Mouse (Mus musculus) neural tube, embryonic 12.5 days (tissue): ENCODE results near the gene Nos1ap. TPM values are rescaled to one million over a fixed set of nuclear protein-coding genes. Genes with fewer than 3 reads are reported as not detected.

Experiments
- ATAC-seq: fragments of 200-750 bp; cut with Nextera tagmentation; 2 replicates; pipeline ENCODE4 v1.8.0; 2017; ENCODE audit warnings: low read depth, mild to moderate bottlenecking, moderate TSS enrichment, moderate library complexity; ENCODE audit not compliant: low FRiP score
- H3K27ac ChIP-seq: fragments of 300-500 bp; sonication (generic); 2 replicates; pipeline ENCODE4 v1.5.1; 2016
- H3K27me3 ChIP-seq: fragments of 300-500 bp; sonication (generic); replicated peaks from 2 replicates; pipeline ENCODE4 v1.6.1; 2016; ENCODE audit warnings: mild to moderate bottlenecking
- H3K36me3 ChIP-seq: fragments of 300-500 bp; sonication (generic); 2 replicates; pipeline ENCODE4 v1.6.1; 2016; ENCODE audit warnings: mild to moderate bottlenecking
- H3K4me1 ChIP-seq: fragments of 300-500 bp; sonication (generic); 2 replicates; pipeline ENCODE4 v1.6.1; 2016
- H3K4me2 ChIP-seq: fragments of 300-500 bp; sonication (generic); replicated peaks from 2 replicates; pipeline ENCODE4 v1.6.1; 2016; ENCODE audit warnings: mild to moderate bottlenecking
- H3K4me3 ChIP-seq: fragments of 300-500 bp; sonication (generic); 2 replicates; pipeline ENCODE4 v1.5.1; 2016
- H3K9ac ChIP-seq: fragments of 300-500 bp; sonication (generic); 2 replicates; pipeline ENCODE4 v1.6.1; 2016; ENCODE audit warnings: mild to moderate bottlenecking
- H3K9me3 ChIP-seq: fragments of 300-500 bp; sonication (generic); 2 replicates; pipeline ENCODE4 v1.6.1; 2016; ENCODE audit warnings: mild to moderate bottlenecking
- WGBS: fragments of 180-500 bp; shearing (Covaris S2); methylation state at CpG from one replicate; pipeline ENCODE4 v1.1.7; 2016; 5-methylcytosine and 5-hydroxymethylcytosine counted together
- polyA plus RNA-seq: library from polyadenylated mRNA; unstranded; fragments of >200 nt; fragmentation: Nextera tagmentation; extraction: Ambion mirVana; gene quantifications from 2 replicates; pipeline ENCODE4 v1.2.1, GENCODE M21; 2016

The Nos1ap gene
- polyA plus RNA-seq, 1 experiment from 2014 or later: 19.7 TPM

GRCm38 (mm10) chr1:170353335-170353734, 236.3 kb downstream of the Nos1ap start:
- Histone ChIP-seq H3K4me3 (no peak overlapping the region), H3K4me1 (no peaks in the 10 kb centered on the region), H3K9ac (no peak overlapping the region), H3K9me3 (no peaks in the 10 kb centered on the region), H3K4me2 (no peak overlapping the region), H3K27me3 (no peaks in the 10 kb centered on the region), H3K36me3 (no peaks in the 10 kb centered on the region), H3K27ac (no peak overlapping the region)
- WGBS: 80% methylated on average over 3 of the region's 3 CpGs
- ATAC-seq: no peak

GRCm38 (mm10) chr1:170351080-170351479, 238.6 kb downstream of the Nos1ap start:
- H3K9ac ChIP-seq: no peak overlapping the region
- no peak overlapping the region for H3K27ac ChIP-seq
- H3K4me3 ChIP-seq: no peak overlapping the region
- no peaks in the 10 kb centered on the region for H3K36me3 ChIP-seq
- no peaks in the 10 kb centered on the region for H3K27me3 ChIP-seq
- no peak overlapping the region for H3K4me2 ChIP-seq
- ATAC-seq: no peak
- H3K9me3 ChIP-seq: no peaks in the 10 kb centered on the region
- no peaks in the 10 kb centered on the region for H3K4me1 ChIP-seq

- Histone ChIP-seq H3K27ac (no peak overlapping the region), H3K4me1 (no peaks in the 10 kb centered on the region), H3K4me2 (no peak overlapping the region), H3K4me3 (no peak overlapping the region), H3K36me3 (no peaks in the 10 kb centered on the region), H3K9ac (no peak overlapping the region), H3K27me3 (no peaks in the 10 kb centered on the region), H3K9me3 (no peaks in the 10 kb centered on the region)
- ATAC-seq: no peak
- 81% methylated on average over 3 of the region's 3 CpGs for WGBS
These were observed 243.4 kb downstream of the Nos1ap start for GRCm38 (mm10) chr1:170346266-170346665.

- no peaks in the 10 kb centered on the region for H3K4me1 ChIP-seq
- H3K36me3 ChIP-seq: no peaks in the 10 kb centered on the region
- WGBS: 99% methylated on average over 4 of the region's 4 CpGs
- no peaks in the 10 kb centered on the region for H3K27me3 ChIP-seq
- no peak for ATAC-seq
- no peak overlapping the region for H3K4me3 ChIP-seq
- H3K4me2 ChIP-seq: no peak overlapping the region
- no peak overlapping the region for H3K9ac ChIP-seq
- H3K9me3 ChIP-seq: no peaks in the 10 kb centered on the region
- no peak overlapping the region for H3K27ac ChIP-seq
These were observed 245.8 kb downstream of the Nos1ap start for GRCm38 (mm10) chr1:170343906-170344305.

GRCm38 (mm10) chr1:170343081-170343480, 246.6 kb downstream of the Nos1ap start:
- Histone ChIP-seq H3K36me3 (no peaks in the 10 kb centered on the region; the same call in 1 of the 2 replicates), H3K9me3 (no peaks in the 10 kb centered on the region), H3K27me3 (no peaks in the 10 kb centered on the region), H3K9ac (no peak overlapping the region), H3K4me1 (no peaks in the 10 kb centered on the region), H3K4me2 (no peak overlapping the region), H3K4me3 (no peak overlapping the region), H3K27ac (no peak overlapping the region)
- ATAC-seq: no peak
- WGBS: 81% methylated on average over 8 of the region's 8 CpGs

- Histone ChIP-seq H3K4me3 (no peak overlapping the region), H3K4me2 (no peak overlapping the region), H3K9ac (no peak overlapping the region), H3K9me3 (no peaks in the 10 kb centered on the region), H3K27me3 (no peaks in the 10 kb centered on the region), H3K36me3 (no peaks in the 10 kb centered on the region; the same call in 1 of the 2 replicates), H3K27ac (no peak overlapping the region), H3K4me1 (no peaks in the 10 kb centered on the region)
- WGBS: 90% methylated on average over 3 of the region's 3 CpGs
- no peak for ATAC-seq
These were observed 249.7 kb downstream of the Nos1ap start for GRCm38 (mm10) chr1:170339943-170340342.

GRCm38 (mm10) chr1:170332775-170333174, 256.9 kb downstream of the Nos1ap start:
- no peak for ATAC-seq
- Histone ChIP-seq H3K36me3 (no peaks in the 10 kb centered on the region; the same call in 1 of the 2 replicates), H3K4me3 (no peak overlapping the region)

GRCm38 (mm10) chr1:170331926-170332325, 257.7 kb downstream of the Nos1ap start:
- H3K4me2 ChIP-seq: no peak overlapping the region
- ATAC-seq: no peak
- WGBS: 74% methylated on average over 6 of the region's 6 CpGs
- no peak overlapping the region for H3K27ac ChIP-seq
- no peaks in the 10 kb centered on the region; the same call in 1 of the 2 replicates for H3K36me3 ChIP-seq
- no peak overlapping the region for H3K9ac ChIP-seq
- no peak overlapping the region for H3K4me3 ChIP-seq
- H3K4me1 ChIP-seq: peaks cover 3% of the 10 kb centered on the region; the same call in 1 of the 2 replicates
- no peaks in the 10 kb centered on the region for H3K27me3 ChIP-seq
- no peaks in the 10 kb centered on the region for H3K9me3 ChIP-seq

More at GRCm38 (mm10) chr1:170332775-170333174, 256.9 kb downstream of the Nos1ap start:
- Histone ChIP-seq H3K9me3 (no peaks in the 10 kb centered on the region), H3K4me2 (no peak overlapping the region), H3K4me1 (peaks cover 3% of the 10 kb centered on the region; the same call in 1 of the 2 replicates), H3K9ac (no peak overlapping the region), H3K27me3 (no peaks in the 10 kb centered on the region), H3K27ac (no peak overlapping the region)
- 75% methylated on average over 4 of the region's 4 CpGs for WGBS

- Histone ChIP-seq H3K27ac (no peak overlapping the region), H3K9ac (no peak overlapping the region), H3K9me3 (no peaks in the 10 kb centered on the region), H3K4me2 (no peak overlapping the region), H3K4me3 (no peak overlapping the region), H3K4me1 (peaks cover 2% of the 10 kb centered on the region; the same call in 1 of the 2 replicates), H3K36me3 (no peaks in the 10 kb centered on the region; the same call in 1 of the 2 replicates), H3K27me3 (no peaks in the 10 kb centered on the region)
- WGBS: 94% methylated on average over 4 of the region's 4 CpGs
- no peak for ATAC-seq
These were observed 264.4 kb downstream of the Nos1ap start for GRCm38 (mm10) chr1:170325277-170325676.

- 100% methylated on average over 1 of the region's 1 CpGs for WGBS
These were observed 265.3 kb downstream of the Nos1ap start for GRCm38 (mm10) chr1:170324312-170324711.

GRCm38 (mm10) chr1:170323001-170323400, 266.7 kb downstream of the Nos1ap start:
- Histone ChIP-seq H3K9ac (no peak overlapping the region), H3K27me3 (no peaks in the 10 kb centered on the region), H3K27ac (no peak overlapping the region), H3K4me2 (no peak overlapping the region), H3K9me3 (no peaks in the 10 kb centered on the region), H3K4me3 (no peak overlapping the region), H3K36me3 (no peaks in the 10 kb centered on the region; the same call in 1 of the 2 replicates), H3K4me1 (no peaks in the 10 kb centered on the region)
- WGBS: 90% methylated on average over 10 of the region's 10 CpGs
- no peak for ATAC-seq

More at GRCm38 (mm10) chr1:170324312-170324711, 265.3 kb downstream of the Nos1ap start:
- Histone ChIP-seq H3K4me2 (no peak overlapping the region), H3K9ac (no peak overlapping the region), H3K4me1 (no peaks in the 10 kb centered on the region), H3K27ac (no peak overlapping the region), H3K27me3 (no peaks in the 10 kb centered on the region), H3K9me3 (no peaks in the 10 kb centered on the region), H3K36me3 (no peaks in the 10 kb centered on the region; the same call in 1 of the 2 replicates), H3K4me3 (no peak overlapping the region)
- ATAC-seq: no peak

- no peak overlapping the region for H3K4me2 ChIP-seq
- no peaks in the 10 kb centered on the region for H3K9me3 ChIP-seq
- H3K4me1 ChIP-seq: no peaks in the 10 kb centered on the region
- 80% methylated on average over 2 of the region's 2 CpGs for WGBS
- H3K27ac ChIP-seq: no peak overlapping the region
- H3K9ac ChIP-seq: no peak overlapping the region
- no peaks in the 10 kb centered on the region for H3K36me3 ChIP-seq
- H3K4me3 ChIP-seq: no peak overlapping the region
- no peak for ATAC-seq
- H3K27me3 ChIP-seq: no peaks in the 10 kb centered on the region
These were observed 267.6 kb downstream of the Nos1ap start for GRCm38 (mm10) chr1:170322046-170322445.

- no peaks in the 10 kb centered on the region for H3K27me3 ChIP-seq
- H3K9ac ChIP-seq: no peak overlapping the region
- 82% methylated on average over 6 of the region's 6 CpGs for WGBS
- H3K4me1 ChIP-seq: no peaks in the 10 kb centered on the region
- no peaks in the 10 kb centered on the region for H3K36me3 ChIP-seq
- H3K4me2 ChIP-seq: no peak overlapping the region
- no peak for ATAC-seq
- H3K9me3 ChIP-seq: no peaks in the 10 kb centered on the region
- H3K4me3 ChIP-seq: no peak overlapping the region
- no peak overlapping the region for H3K27ac ChIP-seq
These were observed 278.2 kb downstream of the Nos1ap start for GRCm38 (mm10) chr1:170311431-170311830.
